Mouse (Mus musculus) adrenal gland, adult 2 months (tissue): ENCODE results near the gene Atg16l1. TPM values are rescaled to one million over a fixed set of nuclear protein-coding genes. Genes with fewer than 3 reads are reported as not detected.
A peak's percentile ranks its signal among the peaks of the same experiment; 100 is the strongest.

Experiments
- DNase-seq: peaks from one replicate; pipeline ENCODE4 v3.0.0; 2021
- long read RNA-seq: library from polyadenylated mRNA; stranded (forward); transcript quantifications from one replicate; pipeline ENCODE4 v2.0.0, GENCODE M21; 2021
- polyA plus RNA-seq: library from polyadenylated mRNA; depleted of rRNA; stranded (reverse); fragments of >200 nt; gene quantifications from 2 replicates; pipeline ENCODE4 v1.2.3, GENCODE M21; 2012; rRNA removed
- total RNA-seq, 2 experiments: library from RNA; stranded (reverse); gene quantifications; 2 replicates each; pipeline ENCODE4 v1.2.3; 2021

Gene Atg16l1
- total RNA-seq = 10 to 100 TPM; 28.5 to 33.8 TPM
- 15.9 and 17.1 TPM in 2 replicates for polyA plus RNA-seq
- long read RNA-seq, transcript Atg16l1-201 (18 exons, 3,130 nt) = major isoform, 15 of 37 reads
- long read RNA-seq, transcript Atg16l1-202 (17 exons, 3,004 nt) = minor isoform, 14 of 37 reads
- long read RNA-seq, partial matches to known transcripts = 4 of 37 reads
- long read RNA-seq, other reads (novel, unspliced or antisense) = 4 of 37 reads

DNA sequence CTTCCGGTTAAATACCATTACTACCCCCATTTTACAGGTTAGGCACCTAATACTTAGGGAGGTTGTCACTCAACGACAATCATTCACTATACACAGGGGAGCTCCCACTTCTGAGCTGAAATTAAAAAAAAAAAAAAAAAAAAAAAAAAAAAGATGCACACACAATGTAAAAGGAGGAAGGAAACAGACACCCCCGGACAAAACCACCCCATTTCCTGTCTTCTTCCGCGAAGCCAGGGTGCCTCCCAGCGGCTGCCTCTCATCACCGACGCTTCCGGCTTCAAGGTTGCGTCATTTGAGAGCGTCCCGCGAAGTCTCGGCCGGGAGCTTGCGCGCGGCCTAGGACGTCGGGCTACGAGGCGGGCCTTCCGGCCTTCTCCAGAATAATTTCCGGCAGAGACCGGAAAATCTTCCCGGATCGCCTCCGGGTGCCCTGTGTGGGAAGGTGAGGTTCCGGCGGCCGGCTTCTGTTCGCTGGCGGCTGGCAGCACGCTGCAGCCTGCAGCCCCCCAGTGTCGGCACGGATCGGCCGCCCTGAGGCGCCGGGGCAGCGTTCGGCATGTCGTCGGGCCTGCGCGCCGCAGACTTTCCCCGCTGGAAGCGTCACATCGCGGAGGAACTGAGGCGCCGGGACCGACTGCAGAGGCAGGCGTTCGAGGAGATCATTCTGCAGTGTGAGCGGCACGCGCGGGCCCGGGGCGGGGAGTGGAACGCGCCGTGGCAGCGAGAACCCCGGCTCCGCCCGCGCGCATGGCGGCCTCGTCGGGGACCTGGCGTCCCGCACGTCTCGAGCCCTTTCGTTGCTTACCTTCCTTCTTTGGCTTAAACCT is at the start of gene Atg16l1:
Atg16l1 (plus strand) TSS at position 230 of the 830 bp plus-strand sequence.
- DNase-seq = peak; percentile 96

DNA sequence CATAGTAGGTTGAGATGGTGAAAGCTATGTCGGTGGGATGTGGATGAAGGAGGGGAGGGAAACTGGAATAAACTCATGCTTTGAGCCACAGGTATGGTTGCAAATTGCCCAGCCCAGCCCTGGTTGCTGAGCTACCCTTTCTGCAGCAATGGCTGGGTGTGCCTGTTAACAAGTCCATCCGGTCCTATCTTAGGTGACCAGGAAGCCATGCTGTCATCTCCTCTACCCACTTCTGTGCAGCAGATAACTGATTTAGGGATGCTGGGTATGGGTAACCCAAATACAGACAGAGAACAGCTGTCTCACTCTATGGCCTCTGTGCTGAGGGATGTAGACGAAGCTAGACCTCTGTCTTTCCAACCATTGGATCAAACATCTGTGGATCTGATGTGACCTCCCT is 49.3 kb upstream of the Atg16l1 start:
- no peak for DNase-seq

DNA sequence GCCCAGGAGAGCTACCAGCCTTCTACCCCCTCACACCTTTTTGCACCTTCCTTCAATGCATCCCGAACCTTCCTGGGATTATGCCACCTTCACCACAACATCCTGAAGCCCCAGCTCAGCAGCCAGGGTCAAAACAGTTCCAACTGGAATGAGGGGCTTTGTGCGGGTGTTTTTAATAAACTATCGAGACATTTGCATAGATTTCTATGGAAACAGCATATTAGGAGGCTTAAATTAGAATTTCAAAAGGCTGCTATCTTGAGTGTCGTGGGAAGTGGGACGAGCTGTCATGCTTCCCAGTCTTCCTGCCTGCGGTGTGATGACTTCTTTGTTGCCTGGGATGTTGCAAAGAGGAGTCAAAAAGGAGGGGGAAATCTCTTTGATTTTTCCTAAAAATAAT is 46.6 kb upstream of the Atg16l1 start:
- DNase-seq = no peak

DNA sequence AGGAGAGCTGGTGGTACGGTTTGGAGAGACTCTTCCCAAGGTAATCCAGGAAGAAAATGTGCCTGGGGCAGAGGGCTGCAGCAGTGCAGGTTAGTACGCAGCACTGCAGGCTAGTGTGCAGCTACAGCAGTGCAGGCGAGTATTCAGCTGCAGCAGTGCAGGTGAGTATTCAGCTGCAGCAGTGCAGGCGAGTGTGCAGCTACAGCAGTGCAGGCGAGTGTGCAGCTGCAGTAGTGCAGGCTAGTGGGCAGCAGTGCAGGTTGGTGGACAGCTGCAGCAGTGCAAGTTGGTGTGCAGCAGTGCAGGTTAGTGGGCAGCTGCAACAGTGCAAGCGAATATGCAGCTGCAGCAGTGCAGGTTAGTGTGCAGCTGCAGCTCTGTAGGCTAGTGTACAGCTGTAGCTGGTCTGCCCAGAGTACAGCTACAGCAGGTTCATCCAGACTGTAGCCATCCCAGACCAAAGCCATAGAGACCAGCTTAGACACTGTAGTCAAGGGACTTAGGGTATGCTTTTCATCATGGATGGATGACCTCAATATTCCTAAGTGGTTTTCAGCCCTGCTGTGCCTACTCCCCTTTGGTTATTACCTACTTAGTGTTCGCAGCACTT is 45.9 kb upstream of the Atg16l1 start:
- DNase-seq = no peak

DNA sequence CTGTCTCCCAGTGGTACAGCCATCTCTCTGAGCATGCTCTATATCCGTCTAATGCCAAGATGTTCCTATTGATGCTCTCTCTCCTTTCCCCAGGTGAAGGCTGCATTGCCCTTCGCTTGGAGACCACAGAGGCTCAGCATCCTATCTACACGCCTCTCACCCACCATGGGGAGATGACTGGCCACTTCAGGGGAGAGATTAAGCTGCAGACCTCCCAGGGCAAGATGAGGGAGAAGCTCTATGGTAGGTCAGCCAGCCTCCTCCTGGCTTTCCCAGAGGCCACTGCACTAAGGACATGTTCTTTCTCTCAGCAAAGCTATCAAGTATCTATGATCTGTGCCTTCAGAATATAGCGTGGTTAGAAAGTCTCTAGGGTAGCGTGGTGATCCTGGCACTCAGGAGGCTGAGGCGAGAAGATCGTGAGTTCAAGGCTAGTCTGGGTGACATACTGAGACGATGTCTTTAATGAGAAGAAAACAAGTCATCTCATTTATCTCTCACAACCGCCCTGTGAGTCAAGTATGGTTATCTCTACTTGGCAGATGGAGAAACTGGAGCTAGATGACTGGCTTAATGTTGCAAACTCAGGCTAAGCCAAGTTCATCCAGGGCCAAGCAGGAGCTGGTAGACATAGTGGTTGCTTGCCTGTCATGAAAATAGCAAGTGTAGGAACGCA is 43.6 kb upstream of the Atg16l1 start:
- DNase-seq = no peak

DNA sequence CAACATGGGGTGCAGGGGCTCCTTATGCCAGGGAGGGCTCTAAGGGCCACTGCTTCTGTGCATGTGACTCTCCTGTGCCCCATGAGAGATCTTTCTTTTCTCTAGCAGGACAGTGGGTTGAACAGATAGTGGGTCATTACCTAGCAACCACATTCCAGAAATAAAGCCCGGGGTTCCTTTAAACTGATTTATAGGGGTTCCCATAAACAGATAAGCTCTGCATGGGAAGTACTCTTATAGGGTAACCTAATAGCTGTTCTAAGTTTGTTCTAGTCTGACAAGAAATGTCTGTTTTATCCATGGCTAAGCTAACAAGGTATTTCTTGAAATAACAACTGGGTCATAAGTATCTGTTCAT is 43.1 kb upstream of the Atg16l1 start:
- no peak for DNase-seq

DNA sequence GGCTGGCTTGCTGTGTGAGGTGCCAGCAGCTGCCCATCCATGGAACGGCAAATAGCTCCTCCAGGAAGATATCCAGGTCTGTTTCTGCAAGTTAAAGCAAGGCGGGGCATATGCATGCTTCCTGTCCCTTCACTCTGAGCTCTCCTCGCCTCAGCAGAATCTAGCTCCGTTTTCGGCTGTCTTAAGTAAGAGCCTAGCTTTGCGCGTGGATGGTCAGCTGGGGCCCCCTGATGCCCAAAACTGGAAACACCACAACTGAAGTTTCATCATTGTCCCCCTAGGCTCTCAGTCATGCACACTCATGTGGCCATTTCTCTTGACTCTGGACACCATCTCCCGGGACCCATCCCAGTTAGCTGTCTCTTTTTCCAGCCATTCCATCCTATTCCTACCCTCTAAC is 34.3 kb upstream of the Atg16l1 start:
- DNase-seq = peak; percentile 53

DNA sequence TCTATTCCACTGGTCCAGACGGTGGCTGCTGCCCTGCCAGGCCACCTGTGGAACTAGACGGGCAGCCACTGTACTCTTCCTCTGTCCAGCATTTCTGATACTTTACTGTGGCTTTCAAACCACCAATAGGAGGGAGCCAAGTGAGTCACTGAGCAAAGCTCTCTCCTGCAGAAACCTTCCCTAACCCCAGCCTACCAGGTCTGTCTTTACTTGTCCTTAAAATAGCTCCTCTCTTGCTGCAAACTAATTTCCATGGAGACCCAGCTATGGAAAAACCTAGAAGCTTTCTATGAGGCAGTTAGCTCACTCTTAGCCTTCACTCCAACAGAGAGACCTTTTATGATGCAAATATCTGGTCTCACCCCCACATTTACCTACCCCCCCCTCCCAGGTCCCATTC is 33.6 kb upstream of the Atg16l1 start:
- no peak for DNase-seq

DNA sequence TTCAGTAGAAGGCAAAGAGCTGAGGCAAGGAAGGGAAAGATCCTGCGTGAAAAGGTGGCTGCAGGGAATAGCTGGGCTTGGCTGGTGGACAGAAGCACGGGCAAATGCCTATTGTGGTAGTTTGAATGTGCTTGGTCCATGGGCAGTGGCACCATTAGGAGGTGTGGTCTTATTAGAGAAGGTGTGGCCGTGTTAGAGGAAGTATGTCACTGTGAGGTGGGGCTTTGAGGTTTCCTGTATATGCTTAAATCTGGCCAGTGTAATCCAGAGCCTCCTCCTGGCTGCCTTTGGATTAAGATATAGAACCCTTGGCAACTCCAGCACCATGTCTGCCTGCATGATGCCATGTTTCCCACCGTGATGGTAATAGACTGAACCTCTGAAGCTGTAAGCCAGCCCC is 32.3 kb upstream of the Atg16l1 start:
- no peak for DNase-seq

DNA sequence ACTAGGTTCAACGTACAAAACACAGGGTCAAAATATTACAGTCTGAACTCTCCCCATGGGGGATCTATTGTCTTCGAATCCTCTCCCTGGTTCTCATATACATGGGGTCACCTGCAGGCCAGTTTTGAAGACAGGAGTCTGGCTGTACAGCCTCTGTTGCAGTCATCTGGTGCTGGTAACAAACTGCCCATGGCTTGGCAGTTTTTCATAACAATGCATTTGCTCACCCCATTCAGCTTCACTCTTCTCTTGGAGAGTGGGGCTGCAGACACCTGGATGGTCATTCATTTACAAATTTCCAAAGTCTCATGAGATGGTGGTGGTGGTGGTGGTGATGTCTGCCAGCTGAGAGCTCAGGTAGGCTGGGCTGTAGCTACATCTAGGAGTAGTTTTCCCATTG is 26.6 kb upstream of the Atg16l1 start:
- DNase-seq = no peak

DNA sequence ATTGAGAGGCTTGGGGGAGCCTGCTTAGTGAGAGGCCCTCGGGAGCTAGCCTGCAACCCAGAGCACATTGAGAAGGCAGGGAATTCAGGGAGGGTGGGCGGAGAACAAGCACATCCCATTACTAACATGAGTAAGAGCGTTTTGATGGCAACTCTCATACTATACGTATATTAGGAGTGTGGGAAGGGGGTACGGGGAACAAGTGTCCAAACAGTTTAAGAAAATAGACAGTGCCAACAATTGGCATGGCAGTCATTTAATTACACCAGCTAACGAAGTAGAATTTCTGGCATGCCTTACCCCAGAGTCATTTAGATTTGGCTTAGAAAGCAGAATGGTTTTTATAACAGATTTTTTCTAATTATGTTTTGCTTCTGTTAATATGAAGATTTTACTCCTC is 25.8 kb upstream of the Atg16l1 start:
- no peak for DNase-seq

DNA sequence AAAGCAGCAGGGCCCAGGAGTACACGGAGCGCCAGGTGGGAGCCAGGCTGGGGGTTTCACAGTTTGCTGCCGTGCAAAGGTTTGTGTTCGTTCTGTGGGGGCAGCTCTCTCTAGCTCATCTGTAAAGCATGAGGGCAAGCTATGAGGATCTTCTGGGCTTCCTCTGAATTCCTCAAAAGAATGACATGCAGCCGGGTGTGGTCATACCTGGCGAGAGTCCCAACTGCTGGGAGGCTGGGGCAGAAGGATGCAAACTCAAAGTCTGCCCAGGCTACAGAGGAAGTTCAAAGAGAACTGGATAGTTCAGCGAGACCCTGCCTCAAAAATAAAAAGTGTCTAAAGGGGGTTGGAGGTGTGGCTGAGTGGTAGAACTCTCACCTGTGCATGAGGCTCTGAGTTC is 25.4 kb upstream of the Atg16l1 start:
- no peak for DNase-seq

DNA sequence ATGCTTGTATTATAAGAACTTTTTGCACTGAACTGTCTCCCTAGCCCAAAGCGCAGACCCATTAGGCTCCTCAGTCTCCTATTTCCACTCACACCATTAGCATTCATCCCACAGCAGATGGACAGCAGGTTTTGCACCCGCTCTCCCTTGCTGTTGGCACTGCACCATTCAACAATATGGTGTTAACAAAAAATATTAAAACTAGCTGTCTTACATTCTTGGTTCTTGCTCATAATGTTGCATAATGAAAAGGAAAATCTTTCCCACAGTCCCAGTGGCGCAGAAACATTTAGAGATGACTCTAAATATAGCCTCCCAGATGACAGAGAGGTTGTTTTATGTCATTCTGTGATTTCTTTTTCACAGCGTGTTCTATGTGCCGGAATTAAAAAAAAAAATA is 22.5 kb upstream of the Atg16l1 start:
- no peak for DNase-seq

DNA sequence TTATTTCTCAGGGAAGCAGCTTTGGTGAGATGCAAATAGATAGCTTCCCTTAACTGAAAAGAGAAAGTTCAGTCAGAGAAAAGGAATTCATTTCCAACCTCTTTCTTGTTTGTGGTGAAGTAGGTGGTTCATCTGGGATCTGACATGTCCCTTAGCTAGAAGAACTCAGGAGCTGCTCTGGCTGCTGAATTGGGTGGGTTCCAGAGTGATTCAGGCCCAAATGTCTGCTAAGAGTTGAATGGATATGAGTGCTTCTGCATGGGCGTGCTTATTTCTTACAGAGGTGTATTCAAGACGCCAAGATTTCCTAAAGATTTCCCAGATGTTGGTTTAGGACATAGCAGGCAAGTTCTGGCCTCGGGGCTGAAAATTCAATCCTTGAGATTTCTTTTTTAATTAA is 21.5 kb upstream of the Atg16l1 start:
- no peak for DNase-seq

DNA sequence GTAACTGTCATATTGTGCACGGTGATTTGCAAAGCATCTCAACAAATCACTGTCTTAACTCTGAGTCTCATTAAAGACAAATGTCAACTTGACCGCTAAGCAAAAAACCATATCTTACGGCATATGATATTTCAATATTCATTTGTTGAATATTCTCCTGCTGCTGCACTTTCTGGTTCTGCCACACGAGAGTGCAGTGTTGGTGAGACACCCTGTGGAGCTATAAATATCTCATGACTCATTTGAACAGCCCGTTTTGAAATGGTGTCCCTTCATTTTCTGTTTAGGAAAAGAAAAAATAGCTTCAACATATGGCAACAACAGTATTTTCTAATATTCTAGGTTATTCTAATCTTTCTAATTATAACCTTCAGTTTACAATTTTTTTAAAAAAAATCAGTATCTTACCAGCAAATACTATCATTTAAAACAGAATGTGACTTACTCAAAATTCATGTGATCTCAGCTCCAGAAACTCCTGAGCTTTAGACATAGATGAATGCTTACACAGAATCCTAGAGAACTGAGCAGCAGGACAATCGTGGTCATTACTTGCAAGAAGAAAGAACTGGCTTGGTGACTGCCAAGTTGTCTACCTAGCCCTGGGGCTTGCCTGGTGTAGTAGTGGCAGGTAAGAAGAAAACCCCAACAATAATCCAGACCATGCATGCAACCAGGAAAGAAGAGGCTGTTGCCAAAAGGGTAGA is 14.9 kb upstream of the Atg16l1 start:
- no peak for DNase-seq

DNA sequence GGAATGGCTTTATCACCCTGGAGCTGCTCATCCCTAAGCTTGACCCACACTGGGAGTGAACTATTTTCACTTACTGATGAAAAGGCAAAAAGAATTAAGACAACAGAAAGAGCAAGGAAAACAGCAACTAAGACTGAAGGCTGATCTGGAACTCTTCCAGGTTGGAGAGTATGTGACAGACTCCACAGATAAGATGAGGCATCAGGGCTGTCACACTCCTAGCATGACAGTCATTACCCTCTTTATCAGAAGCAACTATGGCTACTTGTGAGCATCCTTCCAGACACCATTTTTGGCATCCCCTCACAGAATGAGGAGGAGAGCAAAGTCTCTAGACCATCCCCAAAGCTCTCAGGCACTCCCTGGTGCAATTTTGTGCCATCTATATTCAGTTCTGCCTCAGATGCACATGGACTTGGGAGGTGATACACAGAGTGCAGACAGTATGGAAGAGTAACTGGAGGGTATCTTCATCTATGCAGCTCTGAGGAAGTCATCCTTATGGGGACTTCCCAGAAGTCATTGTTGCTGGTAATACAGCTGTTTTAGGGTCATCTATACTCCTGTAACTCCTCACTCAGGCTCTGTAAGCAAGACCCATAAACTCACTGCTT is 6.2 kb upstream of the Atg16l1 start:
- no peak for DNase-seq

DNA sequence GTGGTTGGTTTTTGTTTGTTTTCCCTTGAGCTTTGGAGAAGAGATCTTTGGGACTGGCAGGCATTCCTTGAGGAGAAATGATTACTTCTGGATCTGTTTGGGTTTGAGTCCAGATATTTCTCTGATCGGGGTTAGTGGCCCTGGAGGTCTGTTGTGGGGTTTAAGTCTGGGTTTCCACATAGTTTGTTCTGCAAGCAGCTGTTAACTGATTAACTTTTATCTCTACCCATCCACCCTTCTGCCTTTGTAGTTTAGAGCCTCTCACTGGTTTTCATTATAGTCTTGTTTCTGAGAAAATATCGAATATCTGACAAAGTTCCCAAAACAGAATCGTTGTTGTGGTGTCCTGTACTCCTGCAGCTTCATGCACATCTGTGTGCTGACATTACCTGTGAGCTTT is 8.2 kb downstream of the Atg16l1 start:
- DNase-seq = no peak

DNA sequence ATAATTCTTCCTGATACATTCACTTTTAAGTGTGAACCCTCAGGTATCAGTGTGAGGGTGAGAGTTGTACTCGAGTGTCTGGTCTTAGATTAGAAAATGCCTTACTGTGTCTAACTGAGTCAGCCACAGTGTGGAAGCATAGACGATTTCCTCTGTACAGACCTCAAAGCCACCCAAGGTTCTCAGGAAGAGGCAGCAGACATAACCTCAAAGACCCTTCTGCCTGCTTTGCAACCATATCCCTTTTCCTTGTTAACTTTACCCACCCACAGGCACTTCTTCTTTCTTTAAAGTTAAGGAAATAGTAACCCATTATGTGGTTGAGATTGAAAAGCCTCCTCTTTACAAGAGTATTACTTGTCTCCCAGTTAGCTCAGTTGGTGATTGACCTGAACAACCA is 10.1 kb downstream of the Atg16l1 start:
- DNase-seq = no peak

DNA sequence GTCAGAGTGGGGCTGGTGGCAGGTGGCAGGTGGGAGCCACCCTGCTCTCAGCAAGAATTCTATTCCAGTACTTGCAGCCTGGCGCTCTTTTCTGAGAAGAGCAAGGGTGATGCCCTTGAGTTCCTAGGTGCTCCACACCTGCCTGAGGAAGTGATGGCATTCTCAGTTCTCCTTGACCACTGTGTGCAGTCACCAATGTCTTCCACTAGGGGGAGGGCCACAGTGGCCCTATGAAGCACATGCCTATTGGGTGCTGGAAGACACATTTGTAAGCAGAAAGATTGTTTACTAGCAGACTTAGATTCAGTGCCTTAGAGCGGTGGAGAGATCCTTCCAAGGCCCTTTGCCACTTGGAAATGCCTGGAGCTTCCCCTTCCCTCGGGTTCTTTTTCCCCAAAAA is 10.6 kb downstream of the Atg16l1 start:
- peak; percentile 16 for DNase-seq

DNA sequence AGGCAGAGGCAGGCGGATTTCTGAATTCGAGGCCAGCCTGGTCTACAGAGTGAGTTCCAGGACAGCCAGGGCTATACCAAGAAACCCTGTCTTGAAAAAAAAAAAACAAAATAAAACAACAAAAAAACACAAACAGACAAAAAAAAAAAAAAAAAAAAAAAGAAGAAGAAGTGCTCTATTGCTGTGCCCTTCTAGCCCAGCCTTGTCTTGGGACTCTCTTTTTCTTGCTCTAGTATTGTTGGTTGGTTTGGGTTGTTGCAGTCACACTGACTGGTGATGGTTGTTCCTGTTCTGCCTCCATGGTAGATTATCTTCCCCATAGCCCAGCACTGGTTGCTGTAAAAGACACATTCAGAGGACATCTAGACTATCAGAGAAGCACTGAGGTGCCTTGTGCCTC is 13.6 kb downstream of the Atg16l1 start:
- DNase-seq = no peak

DNA sequence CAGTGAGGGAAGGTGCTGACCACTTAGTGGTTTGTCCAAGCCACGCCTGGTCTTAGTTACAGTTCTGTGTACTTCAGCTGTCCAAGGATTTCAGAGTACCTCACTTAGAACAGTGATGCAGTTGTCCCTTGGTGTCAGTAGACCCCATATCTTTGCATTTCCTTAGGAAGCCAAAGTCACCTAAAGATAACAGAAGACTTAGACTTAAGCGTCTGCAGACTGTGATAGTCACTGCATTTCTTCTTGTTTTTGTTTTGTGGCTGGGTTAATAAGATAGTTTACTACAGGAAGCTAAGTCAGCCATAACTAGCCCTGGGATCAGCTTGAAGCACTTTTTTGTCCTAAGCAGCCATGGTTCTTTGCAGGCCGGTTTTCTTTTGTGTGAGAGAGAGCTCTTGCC is 14.8 kb downstream of the Atg16l1 start:
- DNase-seq = no peak

DNA sequence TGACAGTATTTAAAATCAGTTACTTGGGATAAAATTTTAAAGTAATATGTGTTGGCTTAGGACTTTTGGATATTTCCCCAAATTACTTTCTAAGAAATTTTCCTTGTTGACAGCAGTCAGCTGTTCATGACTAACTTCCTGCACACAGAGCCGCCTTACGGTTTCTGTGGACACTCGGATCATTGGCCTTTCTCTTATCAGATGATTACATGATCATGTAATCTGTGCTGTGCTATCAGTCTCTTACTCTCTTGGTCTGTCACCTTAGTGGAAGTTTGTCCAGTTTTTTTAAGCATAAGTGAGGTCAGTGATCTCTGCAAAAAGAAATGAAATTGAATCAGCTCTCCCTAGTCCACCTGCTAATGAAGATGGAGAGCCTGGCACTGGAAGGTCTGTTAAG is 16.1 kb downstream of the Atg16l1 start:
- DNase-seq = no peak
